Mouse (Mus musculus) urinary bladder, adult 18-20 months (tissue): Measurements from ENCODE around the gene Cst6.
A peak's percentile ranks its signal among the peaks of the same experiment; 100 is the strongest.
"Not testable (repeated sequence)": the region's sequence is repeated elsewhere in the genome, so short reads cannot be mapped to it uniquely, and the experiment has no call there.

Experiments used
- DNase-seq, 2 experiments: peaks; one replicate each; pipeline ENCODE4 v3.0.0; 2022; ENCODE audit warnings: low spot score in 2 of 2, mixed read lengths in 2 of 2

Gene Cst6

GRCm38 (mm10) chr19:5349502-5349873 lies at the start of gene Cst6:
TSS of gene Cst6 (minus strand) at chr19:5349574.
- DNase-seq, result not testable (repeated sequence)

- no peak for DNase-seq
These were observed 46.0 kb upstream of the Cst6 start for GRCm38 (mm10) chr19:5395371-5395770.

- no peak for DNase-seq
These were observed 44.8 kb upstream of the Cst6 start for GRCm38 (mm10) chr19:5394168-5394567.

GRCm38 (mm10) chr19:5392892-5393291 lies 43.5 kb upstream of the Cst6 start:
- DNase-seq, result peak; percentile 42 to 54

DNA sequence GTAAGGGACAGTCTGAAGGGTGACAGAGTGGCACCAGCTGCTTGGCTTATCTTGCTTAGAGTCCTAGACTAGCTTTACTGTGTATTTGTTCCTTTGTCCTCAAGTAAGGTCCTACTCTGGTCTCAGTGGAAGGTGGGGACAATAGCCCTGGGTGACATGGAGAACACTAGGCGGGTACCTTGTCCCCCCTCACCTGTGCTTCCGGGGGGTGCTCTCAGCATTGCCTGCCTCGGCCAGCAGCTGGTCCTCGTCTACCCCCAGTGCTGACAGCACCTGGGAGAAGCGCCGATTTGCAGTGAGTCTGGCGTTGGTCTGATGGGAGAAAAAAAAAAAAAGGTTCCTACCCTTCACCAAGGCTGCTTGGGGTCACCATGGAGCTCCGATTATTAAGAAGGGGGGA lies 41.0 kb upstream of the Cst6 start:
- no peak for DNase-seq

DNA sequence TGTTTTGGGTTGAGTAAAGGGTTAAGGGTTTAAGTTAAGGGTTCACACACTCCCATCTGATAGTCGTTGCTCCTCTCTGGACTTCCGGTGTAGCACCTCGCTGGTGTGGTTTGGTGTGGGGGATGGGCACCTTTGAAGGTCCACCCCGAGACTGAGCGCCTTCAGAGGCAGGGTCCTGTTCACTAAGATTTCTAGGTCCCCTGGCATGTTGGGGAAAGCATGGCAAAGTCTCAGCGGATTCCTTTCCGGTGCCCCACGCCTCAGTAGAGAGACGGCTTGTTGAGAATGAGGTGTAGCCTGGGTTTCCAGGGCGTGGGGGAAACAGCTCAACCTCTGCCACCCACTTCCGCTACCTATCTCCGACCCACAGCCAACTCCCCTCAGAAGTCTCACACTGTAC lies 40.3 kb upstream of the Cst6 start:
- peak; percentile 27 to 43 for DNase-seq

DNA sequence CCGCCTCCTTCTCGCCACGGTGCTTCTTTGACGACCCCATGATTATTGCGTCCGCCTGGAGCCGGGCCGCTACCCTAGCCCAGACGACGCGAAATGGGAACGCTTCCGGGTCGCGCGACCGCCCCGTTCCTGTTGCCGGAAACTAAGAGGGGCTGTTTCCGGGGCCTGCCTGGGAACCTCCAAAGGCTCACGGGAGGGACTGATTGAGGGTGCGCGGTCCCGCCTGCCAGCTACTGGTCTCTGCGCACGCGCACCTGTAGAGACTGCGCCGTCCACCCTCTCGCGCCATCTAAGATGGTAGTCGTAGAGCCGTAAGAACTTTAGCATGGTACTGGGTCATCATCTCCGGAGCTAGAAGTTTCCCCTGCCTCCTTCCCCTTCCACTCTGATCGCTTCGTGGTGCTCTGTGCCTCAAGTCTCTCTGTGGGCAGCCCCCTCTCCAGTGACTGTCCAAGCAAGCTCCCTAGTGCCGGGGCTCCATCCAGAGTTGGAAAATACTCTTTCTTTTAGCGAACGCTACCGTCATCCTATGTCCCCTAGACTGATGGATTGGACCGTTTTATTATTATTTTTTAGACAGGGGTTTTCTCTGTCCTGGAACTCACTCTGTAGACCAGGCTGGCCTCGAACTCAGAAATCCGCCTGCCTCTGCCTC lies 39.3 kb upstream of the Cst6 start, which contains the start of gene Sart1:
Sart1 (minus strand) TSS at position 116 of the 655 bp plus-strand sequence.
- DNase-seq, result peak; percentile 82 to 95

DNA sequence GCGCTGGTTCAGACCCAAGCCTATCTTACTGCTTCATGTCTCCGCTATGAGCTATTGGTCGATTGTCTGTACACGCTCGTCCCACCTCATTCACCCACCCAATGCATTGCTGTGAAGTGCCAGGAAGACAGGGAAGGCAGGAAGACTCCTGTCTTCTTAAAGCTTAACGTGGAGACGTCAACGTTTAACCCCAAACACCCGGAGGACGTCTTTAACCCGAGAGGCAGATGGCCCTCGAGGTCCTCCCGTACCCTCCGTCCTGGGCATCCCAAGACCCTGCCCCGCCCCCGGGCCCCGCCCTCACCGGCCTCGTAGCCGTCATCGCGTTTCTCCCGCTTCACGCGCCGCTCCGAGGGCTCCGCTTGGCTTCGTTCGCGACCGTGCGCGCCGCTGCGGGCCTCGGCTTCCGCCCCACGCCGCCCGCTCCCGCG lies 38.7 kb upstream of the Cst6 start:
- DNase-seq, result no peak

GRCm38 (mm10) chr19:5384715-5385114 lies 35.3 kb upstream of the Cst6 start:
- no peak for DNase-seq

- no peak for DNase-seq
These were observed 34.0 kb upstream of the Cst6 start for GRCm38 (mm10) chr19:5383326-5383725.

- DNase-seq, result no peak
These were observed 28.1 kb upstream of the Cst6 start for GRCm38 (mm10) chr19:5377446-5377845.

GRCm38 (mm10) chr19:5374748-5375147 lies 25.4 kb upstream of the Cst6 start:
- DNase-seq, result no peak

- DNase-seq, result no peak
These were observed 24.8 kb upstream of the Cst6 start for GRCm38 (mm10) chr19:5374177-5374576.

DNA sequence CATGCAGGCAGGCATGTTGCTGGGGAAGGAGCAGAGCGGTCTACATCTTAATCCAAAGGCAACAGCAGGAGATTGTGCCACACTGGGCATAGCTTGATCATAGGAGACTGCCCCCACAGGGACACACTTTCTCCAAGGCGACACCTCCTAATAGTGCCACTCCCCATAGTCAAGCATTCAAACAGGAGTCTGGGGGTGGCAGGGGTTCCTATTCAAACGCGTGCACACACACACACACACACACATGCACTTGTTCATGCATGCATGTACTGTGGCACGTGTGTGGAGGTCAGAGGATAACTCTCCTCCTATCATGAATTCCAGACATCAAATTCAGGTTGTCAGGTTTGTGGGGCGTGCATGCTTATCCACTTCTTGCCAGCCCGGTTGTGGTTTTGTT lies 23.4 kb upstream of the Cst6 start:
- no peak for DNase-seq

DNA sequence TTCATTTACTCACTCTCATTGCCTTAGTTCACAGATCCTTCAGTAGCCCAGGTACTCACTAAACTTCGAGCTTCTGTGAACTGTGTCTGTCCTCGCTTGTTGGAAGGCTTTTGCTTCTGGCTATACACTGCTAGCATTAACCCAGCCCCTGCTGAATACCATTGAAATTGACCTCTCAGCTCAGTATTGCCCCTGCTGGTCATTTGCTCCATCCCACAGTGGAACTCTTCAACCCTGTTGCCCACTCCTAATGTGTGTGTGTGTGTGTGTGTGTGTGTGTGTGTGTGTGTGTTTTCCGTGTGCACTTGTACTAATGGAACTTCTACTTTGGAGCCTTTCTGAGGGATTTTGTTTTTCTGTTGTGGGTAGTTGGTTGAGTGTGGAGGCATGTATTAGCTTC lies 21.6 kb upstream of the Cst6 start:
- DNase-seq, result no peak

- DNase-seq, result no peak
These were observed 18.1 kb upstream of the Cst6 start for GRCm38 (mm10) chr19:5367455-5367854.

GRCm38 (mm10) chr19:5367053-5367359 lies 17.6 kb upstream of the Cst6 start, which contains the start of gene Banf1:
TSS of gene Banf1 (minus strand) at chr19:5367168.
- no peak for DNase-seq

GRCm38 (mm10) chr19:5366175-5367052 lies 17.0 kb upstream of the Cst6 start, which contains the start of gene Eif1ad:
TSS of gene Eif1ad (plus strand) at chr19:5366741.
- peak; percentile 88 to 96 for DNase-seq

GRCm38 (mm10) chr19:5365751-5366150 lies 16.4 kb upstream of the Cst6 start:
- DNase-seq, result no peak

- no peak for DNase-seq
These were observed 14.8 kb upstream of the Cst6 start for GRCm38 (mm10) chr19:5364124-5364523.

DNA sequence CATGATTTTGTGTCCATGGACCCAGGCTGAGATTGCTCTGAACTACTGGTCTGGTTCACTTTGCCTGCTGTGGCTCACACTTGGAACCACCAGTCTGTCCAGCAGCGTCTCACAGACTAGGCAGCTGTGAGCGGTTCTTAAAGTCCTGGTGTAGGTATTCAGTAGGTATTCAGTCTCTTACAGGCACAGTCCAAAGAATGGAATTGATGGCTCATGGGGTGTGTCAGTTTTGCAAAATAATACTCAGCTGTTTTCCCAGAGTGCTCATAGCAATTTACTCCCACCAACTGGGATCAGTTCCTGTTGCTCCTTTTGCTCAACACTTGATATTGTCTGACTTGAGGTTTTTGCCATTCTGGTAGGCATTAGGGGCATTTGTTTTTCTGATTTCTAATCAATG lies 12.8 kb upstream of the Cst6 start:
- no peak for DNase-seq

- DNase-seq, result no peak
These were observed 6.7 kb upstream of the Cst6 start for GRCm38 (mm10) chr19:5356080-5356479.

- DNase-seq, result no peak
These were observed 4.2 kb upstream of the Cst6 start for GRCm38 (mm10) chr19:5353609-5354008.
